Mouse (Mus musculus) layer of hippocampus, adult 9-10 months (tissue): ENCODE results near the gene Gm28897.
"Not testable (repeated sequence)": the region's sequence is repeated elsewhere in the genome, so short reads cannot be mapped to it uniquely, and the experiment has no call there.

Experiments
- DNase-seq: peaks from one replicate; pipeline ENCODE4 v3.0.0; 2022; ENCODE audit warnings: low spot score

Gene Gm28897

DNA sequence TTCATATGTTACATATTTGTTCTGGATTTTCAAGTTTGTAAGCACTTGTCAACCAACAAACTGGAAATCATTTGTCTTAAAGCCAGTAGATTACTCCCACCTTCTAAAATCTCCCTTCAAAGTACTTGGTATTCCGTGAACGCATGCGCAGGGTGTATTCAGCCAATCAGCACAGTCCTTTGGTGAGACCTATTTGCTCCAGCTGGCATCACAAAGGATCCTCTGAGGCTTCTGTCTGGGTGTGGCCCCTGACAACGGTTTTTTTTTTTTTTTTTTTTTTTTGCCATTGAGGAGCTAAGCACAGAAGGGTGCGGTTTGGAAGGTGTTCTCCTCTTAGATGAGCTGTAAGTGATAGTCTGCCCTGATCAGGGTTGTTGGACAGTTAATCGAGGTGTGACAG lies at the start of gene Gm28897:
Gm28897 (plus strand) TSS at position 301 of the 400 bp plus-strand sequence.
- not testable (repeated sequence) for DNase-seq
